Mouse (Mus musculus) heart, embryonic 10.5 days (tissue): Measurements from ENCODE around the gene Chil6. TPM values are rescaled to one million over a fixed set of nuclear protein-coding genes. Genes with fewer than 3 reads are reported as not detected.

Experiments
- DNase-seq: peaks from one replicate; pipeline ENCODE4 v3.0.0-alpha.2; 2017; ENCODE audit warnings: low spot score
- H3K27ac ChIP-seq: fragments of 300-500 bp; sonication (generic); 2 replicates; pipeline ENCODE4 v1.5.1; 2016; ENCODE audit warnings: mild to moderate bottlenecking
- H3K27me3 ChIP-seq: fragments of 300-500 bp; sonication (generic); 2 replicates; pipeline ENCODE4 v1.6.1; 2016; ENCODE audit warnings: mild to moderate bottlenecking; ENCODE audit not compliant: poor library complexity, insufficient read depth, severe bottlenecking
- H3K36me3 ChIP-seq: fragments of 300-500 bp; sonication (generic); 2 replicates; pipeline ENCODE4 v1.6.1; 2016; ENCODE audit warnings: mild to moderate bottlenecking, moderate library complexity
- H3K4me1 ChIP-seq: fragments of 300-500 bp; sonication (generic); 2 replicates; pipeline ENCODE4 v1.6.1; 2016; ENCODE audit warnings: mild to moderate bottlenecking
- H3K4me3 ChIP-seq: fragments of 300-500 bp; sonication (generic); 2 replicates; pipeline ENCODE4 v1.5.1; 2016; ENCODE audit warnings: mild to moderate bottlenecking, moderate library complexity
- H3K9me3 ChIP-seq: fragments of 300-500 bp; sonication (generic); 2 replicates; pipeline ENCODE4 v1.6.1; 2016; ENCODE audit warnings: mild to moderate bottlenecking, moderate library complexity
- WGBS: fragments of 180-500 bp; shearing (Covaris S2); methylation state at CpG from one replicate; pipeline ENCODE4 v1.1.7; 2016; 5-methylcytosine and 5-hydroxymethylcytosine counted together
- polyA plus RNA-seq: library from polyadenylated mRNA; unstranded; fragments of >200 nt; fragmentation: Nextera tagmentation; extraction: Ambion mirVana; gene quantifications from 2 replicates; pipeline ENCODE4 v1.2.1, GENCODE M21; 2016

The Chil6 gene
- polyA plus RNA-seq = not detected in 2 replicates

GRCm38 (mm10) chr3:106406082-106406481 lies at the start of gene Chil6:
Gene Chil6 (minus strand): TSS chr3:106406182.
- H3K4me1 ChIP-seq = no peaks in the 10 kb centered on the region
- H3K4me3 ChIP-seq = no peak within 1 kb of the TSS
- H3K27me3 ChIP-seq = no peaks in the 10 kb centered on the region
- no peaks in the 10 kb centered on the region for H3K9me3 ChIP-seq
- no peak for DNase-seq
- H3K27ac ChIP-seq = no peak within 1 kb of the TSS
- no peaks in the 10 kb centered on the region for H3K36me3 ChIP-seq

GRCm38 (mm10) chr3:106452616-106453015 lies 46.6 kb upstream of the Chil6 start:
- Histone ChIP-seq H3K4me3 (no peak overlapping the region), H3K36me3 (no peaks in the 10 kb centered on the region), H3K9me3 (no peaks in the 10 kb centered on the region), H3K27ac (no peak overlapping the region), H3K27me3 (no peaks in the 10 kb centered on the region), H3K4me1 (no peaks in the 10 kb centered on the region)
- no peak for DNase-seq
- 64% methylated on average over 4 of the region's 4 CpGs for WGBS

- Histone ChIP-seq H3K27ac (no peak overlapping the region), H3K4me1 (no peaks in the 10 kb centered on the region), H3K9me3 (no peaks in the 10 kb centered on the region), H3K36me3 (no peaks in the 10 kb centered on the region), H3K4me3 (no peak overlapping the region), H3K27me3 (no peaks in the 10 kb centered on the region)
- 65% methylated on average over 4 of the region's 4 CpGs for WGBS
- no peak for DNase-seq
Observed at GRCm38 (mm10) chr3:106449567-106449966, 43.6 kb upstream of the Chil6 start.

- no peaks in the 10 kb centered on the region for H3K36me3 ChIP-seq
- H3K4me1 ChIP-seq = no peaks in the 10 kb centered on the region
- no peaks in the 10 kb centered on the region for H3K9me3 ChIP-seq
- no peak overlapping the region for H3K4me3 ChIP-seq
- no peak overlapping the region for H3K27ac ChIP-seq
- no peak for DNase-seq
- H3K27me3 ChIP-seq = no peaks in the 10 kb centered on the region
Observed at GRCm38 (mm10) chr3:106448995-106449394, 43.0 kb upstream of the Chil6 start.

- DNase-seq = no peak
- no peak overlapping the region for H3K27ac ChIP-seq
Observed at GRCm38 (mm10) chr3:106448571-106448970, 42.6 kb upstream of the Chil6 start.

More at GRCm38 (mm10) chr3:106448571-106448970, 42.6 kb upstream of the Chil6 start:
- H3K4me1 ChIP-seq = no peaks in the 10 kb centered on the region
- no peaks in the 10 kb centered on the region for H3K9me3 ChIP-seq
- no peaks in the 10 kb centered on the region for H3K27me3 ChIP-seq
- no peak overlapping the region for H3K4me3 ChIP-seq
- no peaks in the 10 kb centered on the region for H3K36me3 ChIP-seq

Other genes starting within 250 kb of the Chil6 start
- not detected in 2 replicates for gene Chil3, start 238.6 kb downstream of the Chil6 start, polyA plus RNA-seq
- gene Chil4, start 186.7 kb downstream of the Chil6 start, polyA plus RNA-seq = not detected in 2 replicates
- 2.7 and 3.3 TPM in 2 replicates for gene Dennd2d, start 76.2 kb upstream of the Chil6 start, polyA plus RNA-seq
- 46.8 and 56.2 TPM in 2 replicates for gene Dram2, start 141.6 kb upstream of the Chil6 start, polyA plus RNA-seq
- gene Cept1, start 141.6 kb upstream of the Chil6 start, polyA plus RNA-seq = 28.0 and 36.6 TPM in 2 replicates